Mouse (Mus musculus) stomach, postnatal 0 days (tissue): Measurements from ENCODE around the gene Nlrx1. TPM values are rescaled to one million over a fixed set of nuclear protein-coding genes. Genes with fewer than 3 reads are reported as not detected.
A peak's percentile ranks its signal among the peaks of the same experiment; 100 is the strongest.

ENCODE experiments used
- ATAC-seq: fragments of 200-750 bp; cut with Nextera tagmentation; 2 replicates; pipeline ENCODE4 v1.8.0; 2017; ENCODE audit not compliant: low FRiP score, low TSS enrichment
- DNase-seq: peaks from one replicate; pipeline ENCODE4 v3.0.0-alpha.2; 2016; ENCODE audit warnings: low spot score
- H3K27ac ChIP-seq: fragments of 300-500 bp; sonication (generic); replicated peaks from 2 replicates; pipeline ENCODE4 v1.5.1; 2014; ENCODE audit warnings: mild to moderate bottlenecking, control low read depth
- H3K27me3 ChIP-seq: fragments of 300-500 bp; sonication (generic); 2 replicates; pipeline ENCODE4 v1.6.1; 2014; ENCODE audit warnings: low read length; ENCODE audit not compliant: control insufficient read depth, insufficient read depth
- H3K36me3 ChIP-seq: fragments of 300-500 bp; sonication (generic); 2 replicates; pipeline ENCODE4 v1.6.1; 2014; ENCODE audit warnings: low read length, mixed read lengths; ENCODE audit not compliant: control insufficient read depth, insufficient read depth
- H3K4me1 ChIP-seq: fragments of 300-500 bp; sonication (generic); replicated peaks from 2 replicates; pipeline ENCODE4 v1.6.1; 2014; ENCODE audit warnings: antibody characterized with exemption; ENCODE audit not compliant: control insufficient read depth, insufficient read depth
- H3K4me2 ChIP-seq: fragments of 300-500 bp; sonication (generic); replicated peaks from 2 replicates; pipeline ENCODE4 v1.6.1; 2014; ENCODE audit warnings: low read depth, mild to moderate bottlenecking, control low read depth, moderate library complexity
- H3K4me3 ChIP-seq: fragments of 300-500 bp; sonication (generic); 2 replicates; pipeline ENCODE4 v1.5.1; 2014; ENCODE audit warnings: low read depth, low read length, control low read depth
- H3K9ac ChIP-seq: fragments of 300-500 bp; sonication (generic); 2 replicates; pipeline ENCODE4 v1.6.1; 2014; ENCODE audit warnings: mild to moderate bottlenecking, low read length, control low read depth, mixed read lengths
- H3K9me3 ChIP-seq: fragments of 300-500 bp; sonication (generic); 2 replicates; pipeline ENCODE4 v1.6.1; 2016; ENCODE audit warnings: low read length; ENCODE audit not compliant: control insufficient read depth
- CTCF ChIP-seq: IDR thresholded peaks from 2 replicates; pipeline ENCODE4 v1.5.1; 2016; ENCODE audit warnings: antibody characterized with exemption, low read depth, mild to moderate bottlenecking, moderate library complexity
- EP300 ChIP-seq: optimal IDR thresholded peaks from 2 replicates; pipeline ENCODE3; 2016; ENCODE audit warnings: antibody characterized with exemption
- WGBS: fragments of 180-500 bp; shearing (Covaris S2); extraction: QIAGEN DNeasy Blood & Tissue Kit; methylation state at CpG from one replicate; pipeline ENCODE4 v1.1.7; 2014; 5-methylcytosine and 5-hydroxymethylcytosine counted together
- polyA plus RNA-seq: library from polyadenylated mRNA; unstranded; fragments of >200 nt; fragmentation: Nextera tagmentation; extraction: Ambion mirVana; gene quantifications from 2 replicates; pipeline ENCODE4 v1.2.1, GENCODE M21; 2015

The Nlrx1 gene
- polyA plus RNA-seq, 1 experiment from 2014 or later: 9.2 TPM

GRCm38 (mm10) chr9:44255136-44255521 lies 13.3 kb downstream of the Nlrx1 start:
- H3K4me3 ChIP-seq: no peak overlapping the region
- no peak overlapping the region for H3K9ac ChIP-seq
- no peaks in the 10 kb centered on the region for H3K27me3 ChIP-seq
- no peak overlapping the region for H3K27ac ChIP-seq
- H3K4me1 ChIP-seq: no peaks in the 10 kb centered on the region
- no peaks in the 10 kb centered on the region for H3K9me3 ChIP-seq
- TF ChIP-seq EP300: no peak
- TF ChIP-seq CTCF: no peak
- H3K4me2 ChIP-seq: no peak overlapping the region
- ATAC-seq (no peak), DNase-seq (no peak)
- 75% methylated on average over 6 of the region's 6 CpGs for WGBS
- no peaks in the 10 kb centered on the region for H3K36me3 ChIP-seq

GRCm38 (mm10) chr9:44254508-44255135 lies 13.8 kb downstream of the Nlrx1 start:
- Histone ChIP-seq H3K4me3 (no peak overlapping the region), H3K9me3 (no peaks in the 10 kb centered on the region), H3K4me2 (no peak overlapping the region), H3K9ac (no peak overlapping the region), H3K4me1 (no peaks in the 10 kb centered on the region), H3K36me3 (no peaks in the 10 kb centered on the region), H3K27me3 (no peaks in the 10 kb centered on the region), H3K27ac (no peak overlapping the region)
- no peak for ATAC-seq
- 16% methylated on average over 5 of the region's 5 CpGs for WGBS
- no peak for DNase-seq
- TF ChIP-seq CTCF (no peak), EP300 (no peak)

- no peak for ATAC-seq
- H3K4me1 ChIP-seq: no peaks in the 10 kb centered on the region
- no peaks in the 10 kb centered on the region for H3K36me3 ChIP-seq
- no peaks in the 10 kb centered on the region for H3K9me3 ChIP-seq
- H3K27ac ChIP-seq: no peak overlapping the region
- TF ChIP-seq CTCF (no peak), EP300 (no peak)
- no peaks in the 10 kb centered on the region for H3K27me3 ChIP-seq
- no peak overlapping the region for H3K9ac ChIP-seq
- H3K4me3 ChIP-seq: no peak overlapping the region
- no peak overlapping the region for H3K4me2 ChIP-seq
- no peak for DNase-seq
- WGBS: 76% methylated on average over 6 of the region's 6 CpGs
Observed at GRCm38 (mm10) chr9:44253441-44253840, 15.0 kb downstream of the Nlrx1 start.

- no peaks in the 10 kb centered on the region for H3K4me1 ChIP-seq
- 78% methylated on average over 10 of the region's 10 CpGs for WGBS
- H3K36me3 ChIP-seq: no peaks in the 10 kb centered on the region
- TF ChIP-seq EP300: no peak
- no peak for TF ChIP-seq CTCF
- DNase-seq: no peak
- no peak within 1 kb of the TSS for H3K4me3 ChIP-seq
- no peaks in the 10 kb centered on the region for H3K9me3 ChIP-seq
- no peak within 1 kb of the TSS for H3K9ac ChIP-seq
- no peak within 1 kb of the TSS for H3K4me2 ChIP-seq
- H3K27ac ChIP-seq: no peak within 1 kb of the TSS
- ATAC-seq: no peak
- H3K27me3 ChIP-seq: no peaks in the 10 kb centered on the region
Observed at GRCm38 (mm10) chr9:44251314-44251713, 17.1 kb downstream of the Nlrx1 start, which contains the start of gene Pdzd3. TSS of gene Pdzd3 (minus strand) at chr9:44251471.

- no peaks in the 10 kb centered on the region for H3K27me3 ChIP-seq
- H3K27ac ChIP-seq: no peak overlapping the region
- H3K4me3 ChIP-seq: no peak overlapping the region
- H3K4me1 ChIP-seq: no peaks in the 10 kb centered on the region
- no peak for TF ChIP-seq CTCF
- TF ChIP-seq EP300: no peak
- WGBS: 57% methylated on average over 4 of the region's 4 CpGs
- H3K9ac ChIP-seq: no peak overlapping the region
- DNase-seq (no peak), ATAC-seq (no peak)
- no peak overlapping the region for H3K4me2 ChIP-seq
- no peaks in the 10 kb centered on the region for H3K36me3 ChIP-seq
- no peaks in the 10 kb centered on the region for H3K9me3 ChIP-seq
Observed at GRCm38 (mm10) chr9:44250445-44250844, 18.0 kb downstream of the Nlrx1 start.

- no peak overlapping the region for H3K4me3 ChIP-seq
- no peak for TF ChIP-seq EP300
- TF ChIP-seq CTCF: peak; percentile 82
- H3K9ac ChIP-seq: no peak overlapping the region
- 0 out of 2 replicates have a peak overlapping the region, but pooled peaks have one; percentile 11 for H3K4me2 ChIP-seq
- peak; percentile 80 for DNase-seq
- no peaks in the 10 kb centered on the region for H3K9me3 ChIP-seq
- peak; percentile 84 for ATAC-seq
- no peaks in the 10 kb centered on the region for H3K36me3 ChIP-seq
- no peaks in the 10 kb centered on the region for H3K4me1 ChIP-seq
- no peaks in the 10 kb centered on the region for H3K27me3 ChIP-seq
- WGBS: 44% methylated on average over 26 of the region's 26 CpGs
- H3K27ac ChIP-seq: no peak overlapping the region
Observed at GRCm38 (mm10) chr9:44249181-44250146, 18.9 kb downstream of the Nlrx1 start.
